Mouse (Mus musculus): ENCODE measurements around the gene Nhsl2. TPM values are rescaled to one million over a fixed set of nuclear protein-coding genes. Genes with fewer than 3 reads are reported as not detected.

The Nhsl2 gene
- total RNA-seq, 4 experiments from 2014 or later = 4.4 to 11.5 (median 5.7) TPM

DNA sequence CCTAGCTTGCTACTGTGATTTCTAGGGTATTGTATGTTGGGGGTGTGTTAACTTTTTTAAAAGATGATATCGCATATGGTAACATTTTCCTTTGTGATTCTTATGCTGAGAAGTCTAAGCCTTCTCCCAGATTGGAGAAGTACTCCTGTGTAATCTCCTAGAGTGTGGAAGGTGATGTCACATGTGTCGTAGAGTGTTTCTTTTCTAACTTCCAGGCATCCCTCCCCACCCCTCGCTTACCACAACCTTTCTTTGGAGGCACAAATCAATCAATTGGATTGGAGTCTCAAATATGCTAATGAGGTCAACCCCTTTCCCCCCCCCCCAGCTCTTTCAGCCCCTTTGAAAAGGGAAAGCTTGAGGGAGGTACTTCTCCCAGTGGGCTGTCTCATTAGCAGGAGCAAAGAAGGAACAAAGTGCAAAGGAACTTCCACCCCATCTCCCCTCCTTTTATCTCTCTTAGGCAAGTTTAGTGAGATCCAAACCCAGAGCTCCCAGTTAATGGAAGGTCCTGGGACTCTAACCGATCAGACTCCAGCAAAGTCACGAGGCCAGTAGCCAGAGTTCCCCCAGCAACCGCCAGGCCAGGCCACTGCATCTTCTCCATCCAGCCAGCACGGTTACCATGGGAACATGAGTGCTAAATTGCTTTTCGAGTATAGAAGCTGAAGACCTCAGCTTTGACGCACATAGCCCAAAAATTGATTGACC is 137.6 kb downstream of the Nhsl2 start:
- no peak for DNase-seq

DNA sequence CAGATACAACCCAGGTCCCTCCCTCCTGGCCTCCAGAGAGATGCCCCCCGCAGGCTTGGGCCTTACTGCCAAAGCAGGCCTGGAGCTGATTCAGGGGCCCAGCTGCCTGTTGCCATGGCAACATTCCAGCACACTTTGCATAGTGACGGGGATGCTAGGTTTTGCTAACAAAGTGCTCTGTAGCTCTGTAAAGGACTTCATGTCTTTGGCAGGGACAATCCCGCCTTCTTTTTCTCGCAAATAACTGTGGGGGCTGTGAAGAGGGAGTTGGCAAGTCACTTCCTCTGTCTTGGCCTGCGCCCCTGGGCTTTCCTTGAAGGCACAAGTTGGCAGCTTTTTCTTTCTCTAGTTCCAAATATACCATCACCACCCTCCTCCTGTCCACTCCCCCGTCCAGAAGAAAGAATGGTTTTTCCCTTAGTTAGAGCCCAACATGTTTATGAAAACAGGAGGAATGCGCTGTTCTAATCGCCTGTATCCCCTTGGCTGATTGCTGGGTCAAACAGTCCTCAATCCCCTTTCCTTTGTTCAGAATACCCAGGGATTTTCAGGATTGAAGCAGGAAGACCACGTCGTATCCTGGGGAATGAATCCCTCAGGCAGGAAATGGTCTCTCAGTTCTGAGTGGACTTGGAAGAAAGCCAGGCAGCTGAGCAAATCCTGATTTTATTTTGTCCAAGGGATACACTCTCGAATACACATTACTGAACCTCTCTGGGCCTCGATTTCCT is 144.8 kb downstream of the Nhsl2 start:
- DNase-seq = no peak

DNA sequence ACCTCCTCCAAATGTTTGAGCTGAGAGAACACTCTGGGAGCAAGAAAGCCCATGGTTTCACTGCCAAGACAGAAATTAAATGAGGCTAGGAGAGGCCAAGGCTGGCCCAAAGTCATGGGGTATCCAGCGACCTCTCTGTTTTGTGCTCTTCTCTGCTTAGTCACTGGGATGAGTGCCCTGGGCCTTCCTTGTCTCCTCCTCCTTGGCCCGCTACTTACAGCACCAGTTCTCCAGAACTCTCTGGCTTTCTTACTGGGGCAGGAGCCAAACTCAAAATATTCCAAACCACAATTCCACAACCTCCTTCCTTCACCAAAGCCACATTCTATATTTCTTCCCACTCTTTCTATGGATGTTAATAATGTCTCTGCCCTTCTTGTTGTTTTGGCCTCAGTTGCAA is 147.5 kb downstream of the Nhsl2 start:
- DNase-seq = no peak

DNA sequence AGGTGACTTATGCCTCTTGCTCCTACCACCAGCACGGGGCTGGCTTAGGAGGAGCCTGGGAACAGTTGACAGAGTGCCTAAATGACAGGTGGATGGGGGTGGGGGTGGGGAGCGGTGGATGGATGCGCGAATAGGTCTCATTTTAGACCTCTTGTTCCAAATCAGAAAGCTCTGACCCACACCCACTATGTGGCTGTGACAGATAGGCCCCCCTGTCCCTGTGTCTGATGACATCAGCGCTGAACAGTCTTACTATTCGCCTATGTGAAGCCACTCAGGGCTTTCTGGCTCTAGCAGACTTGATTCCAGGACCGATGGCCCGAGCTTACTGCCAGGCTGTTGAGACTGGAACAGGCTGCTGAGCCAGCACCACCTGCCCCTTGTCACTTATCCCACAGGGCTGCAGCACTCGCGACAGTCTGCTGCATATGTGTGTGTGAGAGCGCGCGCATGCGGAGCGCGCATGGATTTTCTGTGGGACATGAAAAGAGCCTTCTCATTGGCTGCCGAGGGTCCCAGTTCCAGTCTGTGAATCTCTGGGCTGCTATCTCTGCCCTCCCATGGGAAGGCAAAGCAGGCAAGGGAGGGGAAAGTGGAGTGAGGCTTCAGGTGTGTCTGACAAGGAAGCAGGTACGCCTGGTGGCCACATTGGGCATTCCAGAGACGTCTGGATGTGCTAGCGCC is 154.6 kb downstream of the Nhsl2 start:
- no peak for DNase-seq

DNA sequence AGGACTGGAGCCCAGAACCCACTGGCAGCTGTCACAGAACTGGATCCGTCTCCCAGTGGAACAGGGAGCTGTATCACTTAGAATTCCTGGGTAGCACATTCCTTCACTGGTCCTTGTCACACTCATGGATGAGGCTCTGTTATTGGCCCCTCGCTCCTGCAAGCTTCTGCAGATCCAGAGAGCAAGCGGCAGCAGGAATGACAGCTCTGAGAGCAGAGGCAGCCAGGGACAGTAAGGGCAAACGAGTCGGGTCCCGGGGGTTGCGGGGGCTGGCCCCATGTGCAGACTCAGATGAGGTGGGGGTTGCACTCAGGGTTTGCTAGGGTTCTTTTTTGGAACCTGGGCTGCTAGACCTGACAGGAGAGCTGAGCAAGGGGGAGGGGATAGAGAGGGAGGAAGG is 155.2 kb downstream of the Nhsl2 start:
- DNase-seq = no peak

DNA sequence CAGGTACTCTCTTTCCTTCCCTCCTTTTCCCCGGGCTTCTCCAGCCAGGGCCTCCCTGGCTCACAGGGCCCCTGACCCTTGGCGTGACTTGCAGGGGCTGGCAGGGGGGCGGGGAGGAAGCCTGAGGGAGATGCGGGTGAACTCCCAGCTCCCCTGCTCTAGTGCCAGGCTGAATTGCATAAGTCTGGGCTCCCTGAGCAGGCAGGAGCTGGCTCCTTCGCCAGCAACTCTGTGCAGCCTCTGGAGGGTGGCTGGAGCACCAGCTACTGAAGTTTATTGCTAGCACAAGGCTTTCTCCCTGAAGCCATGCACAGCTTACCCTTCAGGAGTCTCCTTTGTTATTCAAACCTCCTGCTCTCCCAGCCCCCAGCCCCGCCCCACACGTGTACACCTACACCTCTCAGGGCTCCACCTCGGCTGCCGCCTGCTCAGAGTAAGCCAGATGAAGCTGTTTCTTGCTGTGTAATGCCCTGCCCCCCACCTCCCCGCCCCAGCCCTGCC is 156.0 kb downstream of the Nhsl2 start:
- DNase-seq = no peak

DNA sequence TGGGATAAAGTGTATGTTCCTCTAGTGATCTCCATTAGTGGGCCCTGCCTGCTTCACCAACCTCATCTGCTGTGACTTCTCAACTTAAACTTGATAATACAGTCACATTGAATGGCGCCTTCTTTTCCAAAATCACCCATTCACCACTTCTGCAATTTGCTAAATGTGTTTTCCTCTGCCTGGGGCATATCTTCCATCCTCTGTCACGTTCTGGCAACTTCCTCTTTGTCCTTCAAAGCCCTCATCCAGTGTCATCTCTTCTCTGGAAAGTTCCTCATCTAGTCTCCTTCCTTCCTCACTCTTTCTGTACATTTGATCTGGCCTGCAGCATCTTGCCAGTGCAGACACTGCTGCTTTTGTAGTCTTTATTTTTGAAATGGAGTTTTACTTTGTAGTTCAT is 158.8 kb downstream of the Nhsl2 start:
- no peak for DNase-seq

DNA sequence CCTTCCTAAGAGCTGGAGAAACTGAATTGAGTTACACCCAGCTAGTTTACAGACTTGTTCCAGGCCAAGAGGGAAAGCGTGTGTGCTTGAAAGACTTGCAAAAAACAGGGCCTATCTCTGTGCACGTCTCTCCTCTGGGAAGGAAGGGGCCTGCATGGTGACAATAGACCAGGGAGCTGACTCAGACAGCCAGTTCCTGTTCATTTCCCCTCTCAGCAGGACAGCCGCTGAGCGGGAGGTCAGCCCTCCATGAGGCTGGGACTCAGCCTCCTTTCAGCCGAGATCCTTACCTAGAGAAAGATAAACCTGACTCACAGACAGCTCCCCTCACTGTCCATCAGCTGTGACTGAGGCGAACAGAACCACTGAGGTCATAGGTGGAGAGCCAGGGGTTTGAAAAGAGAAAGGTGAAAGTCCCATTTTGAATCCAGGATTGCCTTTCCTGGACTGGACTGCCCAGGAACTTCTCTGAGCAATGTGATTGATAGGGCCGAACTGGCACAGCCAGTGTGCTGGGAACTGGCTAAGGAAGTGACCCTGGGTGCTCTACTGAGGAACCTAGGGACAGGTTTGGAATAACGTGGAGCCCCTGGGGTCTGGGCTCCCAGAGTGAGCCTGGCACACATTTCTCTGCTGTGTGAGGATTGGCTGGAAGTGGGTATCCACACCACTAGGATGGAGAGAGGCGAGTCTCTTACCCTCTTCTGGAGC is 168.2 kb downstream of the Nhsl2 start:
- no peak for DNase-seq

DNA sequence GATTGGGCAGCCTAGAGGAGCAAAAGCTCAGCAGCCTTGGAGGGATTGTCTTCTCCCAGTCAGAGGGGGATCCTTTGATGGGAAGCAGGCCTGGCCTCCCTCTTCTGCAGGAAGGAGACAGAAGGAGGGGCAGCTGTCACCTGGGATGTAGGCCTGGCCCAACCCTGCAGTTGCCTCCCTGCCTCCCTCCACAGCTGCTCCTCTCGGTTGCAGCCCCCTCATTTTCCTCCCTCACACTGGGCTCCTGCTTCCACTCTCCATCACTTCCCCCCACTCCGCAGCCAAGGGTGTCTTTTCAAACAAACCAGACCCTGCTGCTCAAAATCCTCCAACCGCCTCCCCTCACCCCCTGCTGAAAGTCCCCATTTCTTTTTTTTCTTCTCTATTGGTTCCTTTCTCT is 169.7 kb downstream of the Nhsl2 start:
- DNase-seq = no peak

DNA sequence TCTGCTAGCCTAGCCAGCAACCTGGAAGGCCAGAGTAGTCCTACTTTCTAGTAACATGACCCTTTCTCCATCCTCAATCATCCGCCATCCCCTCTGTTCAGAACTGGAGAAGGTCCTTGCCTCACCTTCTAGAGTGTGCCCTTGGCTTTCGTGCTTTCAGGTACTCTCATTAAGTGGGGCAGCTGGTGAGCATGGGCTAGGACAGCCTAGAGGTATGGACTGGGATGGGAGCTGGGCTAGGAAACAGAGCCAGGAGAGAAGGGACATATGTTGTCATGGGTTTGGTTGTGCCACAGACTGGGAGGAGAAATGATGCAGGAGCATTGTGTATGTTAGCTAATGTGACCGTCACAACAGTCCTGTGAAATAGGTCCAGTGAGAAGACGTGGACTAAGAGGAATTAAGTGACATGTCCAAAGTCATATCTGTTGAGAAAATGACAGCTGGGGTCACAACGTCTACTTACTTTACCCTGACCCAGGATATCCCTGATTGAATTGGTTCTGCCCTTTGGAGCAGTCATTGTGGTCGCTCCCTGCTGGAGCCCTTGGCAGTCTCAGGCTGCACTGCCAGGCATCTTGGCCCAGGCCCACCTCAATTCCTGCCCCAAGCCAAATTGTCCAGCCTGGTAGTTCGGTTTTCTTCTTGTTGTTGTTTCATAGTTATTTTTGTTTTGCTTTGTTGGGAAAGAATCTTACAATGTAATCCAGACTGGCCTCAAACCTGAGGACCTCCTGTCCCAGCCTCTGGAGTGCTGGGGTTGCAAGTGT is 170.5 kb downstream of the Nhsl2 start:
- DNase-seq = no peak

DNA sequence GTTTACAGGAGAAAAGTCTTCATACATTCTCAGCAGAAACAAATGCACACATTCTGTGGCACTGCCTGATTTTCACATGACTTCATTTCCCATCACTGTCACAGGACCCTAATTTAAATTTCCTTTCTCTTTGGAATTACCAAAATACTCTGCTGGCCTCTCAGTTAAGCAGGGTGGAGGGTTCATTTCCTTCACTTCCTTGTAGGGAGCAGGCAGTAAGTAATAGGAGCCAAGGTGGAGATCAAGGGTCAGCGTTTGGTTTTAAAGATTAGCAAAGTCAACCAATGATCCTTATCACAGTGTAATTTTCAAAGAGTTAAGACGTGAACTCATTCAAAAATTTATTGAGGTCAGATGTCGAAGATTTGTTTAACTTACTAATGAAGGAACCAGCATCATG is 175.8 kb downstream of the Nhsl2 start:
- no peak for DNase-seq

DNA sequence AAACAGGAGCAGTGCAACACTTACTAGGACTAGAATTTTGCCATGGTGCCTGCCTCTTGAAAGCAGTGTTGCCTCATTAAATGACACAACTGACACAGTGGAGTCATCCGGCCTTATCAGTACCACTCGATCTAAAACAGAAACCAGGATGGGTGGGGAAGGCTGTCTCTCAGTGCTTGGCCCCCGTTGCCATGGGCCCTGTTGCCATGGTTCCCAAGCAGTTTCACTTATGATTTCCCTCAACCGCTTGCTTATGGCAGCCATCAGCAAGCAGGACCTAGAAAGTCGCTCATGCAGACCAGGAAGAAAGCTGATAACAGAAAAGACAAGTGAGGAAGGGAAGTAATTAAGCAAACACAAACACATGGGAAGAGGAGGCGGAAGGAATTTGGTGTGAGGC is 182.7 kb downstream of the Nhsl2 start:
- no peak for DNase-seq

DNA sequence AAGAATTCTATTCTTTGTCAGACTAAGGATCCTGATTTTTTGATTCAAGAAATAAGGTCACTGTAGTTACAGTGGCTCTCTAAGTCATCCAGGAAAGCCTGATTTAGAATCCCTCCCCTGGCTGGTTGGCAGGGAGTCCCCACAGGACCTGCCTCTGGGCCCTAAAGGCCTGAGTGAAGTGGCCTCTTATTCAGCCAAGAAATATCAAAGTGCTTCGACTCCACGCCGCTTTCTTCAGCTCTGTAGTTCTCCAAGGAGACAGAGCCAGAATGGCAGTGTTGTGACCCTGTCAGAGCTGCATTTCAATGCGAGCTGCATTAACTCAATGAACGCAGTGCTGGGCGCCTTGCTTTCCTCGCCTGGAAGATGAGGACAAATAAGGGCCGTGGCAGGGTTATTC is 183.2 kb downstream of the Nhsl2 start:
- DNase-seq = no peak

DNA sequence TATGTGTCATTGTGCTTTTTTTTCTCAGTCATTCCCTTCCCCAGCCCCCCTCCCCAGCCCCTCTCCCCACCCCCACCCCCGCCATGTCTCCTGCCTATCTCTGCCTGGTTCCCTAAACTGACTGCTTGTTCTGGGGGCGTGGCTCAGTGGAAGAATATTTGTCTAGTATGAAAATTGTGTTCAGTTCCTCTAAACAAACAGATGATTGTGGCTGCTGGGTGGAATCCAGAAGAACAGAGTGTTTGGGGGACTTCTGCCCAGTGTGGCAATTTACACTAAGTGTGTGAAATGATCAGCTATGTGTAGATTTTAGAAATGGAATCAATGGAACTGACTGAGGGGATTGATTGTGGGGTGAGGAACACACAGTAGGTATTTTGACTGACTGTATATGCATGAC is 184.4 kb downstream of the Nhsl2 start:
- DNase-seq = no peak

DNA sequence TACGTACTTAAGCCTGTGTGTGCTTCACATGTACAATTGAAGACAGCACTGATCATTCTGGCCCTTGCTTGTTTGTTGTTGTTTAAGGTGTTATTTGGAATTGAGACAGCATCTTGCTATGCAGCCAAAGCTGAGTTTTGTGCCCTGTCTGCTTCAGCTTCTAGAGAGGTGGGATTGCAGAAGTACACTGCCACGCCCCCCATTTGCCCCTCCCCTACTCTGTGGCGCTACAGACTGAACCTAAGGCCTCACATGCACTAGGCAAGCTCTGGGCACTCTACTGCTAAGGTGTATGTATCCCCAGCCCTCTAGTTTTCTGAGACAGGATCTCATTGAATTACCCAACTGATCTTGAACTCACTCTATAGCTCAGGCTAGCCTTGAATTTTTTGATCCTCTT is 186.5 kb downstream of the Nhsl2 start:
- no peak for DNase-seq

DNA sequence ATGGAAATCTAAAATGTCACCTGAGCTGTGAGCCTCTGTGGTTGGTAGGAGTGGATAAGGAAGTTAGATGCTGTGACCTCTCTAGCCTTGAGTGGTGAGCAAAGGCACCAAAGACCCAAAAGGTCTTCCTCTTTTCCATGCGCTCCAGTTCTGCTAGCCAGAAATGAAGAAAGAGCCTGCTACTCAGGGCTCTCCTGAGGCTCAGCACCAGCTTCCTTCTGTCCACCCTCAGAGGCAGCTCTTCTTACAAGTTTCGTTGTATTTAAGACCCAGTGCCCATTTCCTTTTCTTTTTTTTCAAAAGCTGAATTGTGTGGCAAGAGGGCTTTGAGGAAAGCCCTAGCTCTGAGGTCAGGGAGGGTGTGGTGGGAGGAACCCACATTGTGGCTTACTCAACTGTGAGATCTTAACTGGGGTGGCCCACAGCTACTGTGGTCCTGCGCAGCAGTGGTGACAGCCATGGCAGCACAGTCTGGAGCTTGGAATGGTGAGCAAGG is 187.7 kb downstream of the Nhsl2 start:
- no peak for DNase-seq

DNA sequence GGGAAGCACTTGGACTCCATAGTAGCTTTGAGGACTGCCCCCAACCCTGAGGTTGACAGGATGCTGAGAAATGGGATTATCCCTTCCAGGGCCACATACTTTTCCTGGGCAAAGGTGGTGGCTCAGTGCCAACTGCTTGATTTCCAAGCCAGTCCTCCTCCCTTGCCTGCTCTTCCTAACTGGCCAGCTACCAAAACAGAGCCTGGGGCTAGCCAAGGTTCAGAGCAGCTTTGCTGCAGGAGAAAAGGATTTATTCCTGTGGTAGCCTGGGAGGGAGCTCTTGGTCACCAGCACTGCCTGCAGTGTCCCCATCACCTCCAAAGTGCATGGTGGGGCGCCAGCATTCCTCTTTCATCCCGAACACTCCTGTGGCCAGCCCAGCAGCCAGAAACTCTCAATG is 188.3 kb downstream of the Nhsl2 start:
- peak; percentile 39 for DNase-seq

DNA sequence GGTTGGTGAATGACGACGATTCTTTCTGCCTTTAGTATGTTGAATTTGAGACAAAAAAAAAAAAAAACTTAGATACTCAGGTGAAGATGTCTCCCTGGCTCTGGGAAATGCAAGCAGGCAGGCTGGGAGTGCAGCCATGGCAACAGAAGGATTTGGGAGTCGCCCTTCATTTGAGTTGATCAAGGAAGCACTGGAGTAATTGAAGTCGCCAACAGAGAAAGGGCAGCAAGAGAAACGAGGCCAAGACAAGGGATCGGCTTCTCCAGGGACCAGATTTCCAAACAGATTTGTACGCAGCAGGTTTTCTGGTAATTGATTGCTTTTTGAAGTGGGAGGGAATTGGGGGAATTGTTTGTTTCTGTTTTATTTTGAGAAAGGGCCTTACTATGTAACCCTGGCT is 192.4 kb downstream of the Nhsl2 start:
- DNase-seq = no peak

DNA sequence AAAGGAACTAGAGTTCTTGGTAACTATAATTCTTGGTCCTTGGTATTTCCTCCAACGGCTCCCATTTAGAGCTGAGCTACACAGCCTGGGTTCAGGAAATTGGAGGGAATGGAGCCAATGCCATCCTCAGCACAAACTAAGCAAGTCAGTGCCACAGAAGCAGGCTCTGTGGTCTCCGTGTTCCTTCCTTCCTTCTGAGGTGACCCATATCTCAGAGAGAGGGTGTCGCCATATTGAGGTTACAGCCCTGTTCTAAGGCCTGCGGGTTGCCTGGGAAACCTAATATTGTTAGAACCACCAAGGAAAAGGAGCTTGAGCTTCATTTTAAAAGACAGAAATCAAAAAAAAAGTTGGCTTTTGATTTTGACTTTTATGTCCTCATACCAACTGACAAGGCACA is 193.2 kb downstream of the Nhsl2 start:
- DNase-seq = no peak

DNA sequence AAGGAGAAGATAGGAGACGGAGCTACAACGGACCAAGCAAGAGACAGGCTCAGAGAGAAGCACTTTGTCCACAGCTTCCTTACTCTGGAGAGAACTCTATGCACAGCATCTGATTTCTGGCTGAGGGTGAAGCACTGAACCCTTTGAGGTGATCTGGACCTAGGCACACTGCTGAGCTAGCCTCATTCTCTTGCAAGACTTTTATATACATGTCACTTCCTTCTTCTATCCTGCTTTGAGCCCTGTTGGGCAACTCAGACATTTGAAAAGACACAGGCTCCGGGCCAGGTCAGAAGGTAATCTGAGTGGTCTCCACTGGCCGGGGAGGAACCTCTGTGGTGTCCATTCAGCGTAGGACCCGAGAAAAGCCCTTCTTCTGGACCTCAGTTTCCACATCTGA is 201.4 kb downstream of the Nhsl2 start:
- no peak for DNase-seq

DNA sequence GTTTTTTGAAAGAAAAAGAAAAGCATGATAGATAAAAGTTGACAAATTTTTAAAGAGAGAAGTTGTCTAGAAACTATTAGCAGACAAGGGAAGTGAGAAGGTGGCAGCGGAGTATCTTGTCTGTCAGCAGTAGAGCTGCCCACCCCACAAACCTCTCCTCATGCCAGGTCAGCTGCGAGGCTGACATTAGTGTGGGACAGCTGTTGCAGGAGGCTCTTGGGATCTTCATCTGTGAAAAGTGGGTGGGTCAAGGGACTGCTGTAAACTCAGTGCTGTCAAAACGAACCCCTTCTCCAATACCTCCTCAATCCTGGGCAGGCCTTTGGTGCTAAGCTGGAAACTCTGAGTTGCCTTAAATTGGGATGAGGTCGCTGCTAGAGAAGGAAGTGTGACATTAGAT is 202.0 kb downstream of the Nhsl2 start:
- DNase-seq = no peak

DNA sequence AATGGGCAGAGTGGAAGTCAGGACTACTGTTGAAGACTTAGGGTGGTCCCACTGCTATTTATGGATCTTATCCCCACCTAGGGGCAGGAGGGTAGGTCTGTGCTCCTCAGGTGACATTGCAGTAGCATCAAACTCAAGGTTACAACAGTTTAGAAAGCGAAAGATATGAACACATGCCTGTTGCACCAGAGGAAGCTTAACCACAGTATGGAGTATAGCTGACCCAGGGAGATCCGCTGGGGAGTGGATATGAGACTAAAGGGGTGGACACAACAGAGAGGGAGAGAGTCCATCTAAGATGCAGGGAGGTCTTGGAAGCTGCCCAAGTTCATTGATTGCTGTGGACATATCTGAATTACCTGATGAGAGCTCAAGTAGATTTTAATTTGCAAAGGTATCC is 204.2 kb downstream of the Nhsl2 start:
- no peak for DNase-seq

Measured in adrenal gland, adult 8-10 months (tissue).